Mouse (Mus musculus) bone marrow macrophage, adult 2 months (primary cell): ENCODE data around the gene Lyve1.

Experiments
- CTCF ChIP-seq: IDR thresholded peaks from 2 replicates; pipeline ENCODE4 v1.5.1; 2012; ENCODE audit warnings: low read depth, mild to moderate bottlenecking, low read length, moderate library complexity
- POLR2A ChIP-seq: IDR thresholded peaks from 2 replicates; pipeline ENCODE4 v1.6.1; 2012; ENCODE audit warnings: mild to moderate bottlenecking, low read depth, low read length, borderline replicate concordance

DNA sequence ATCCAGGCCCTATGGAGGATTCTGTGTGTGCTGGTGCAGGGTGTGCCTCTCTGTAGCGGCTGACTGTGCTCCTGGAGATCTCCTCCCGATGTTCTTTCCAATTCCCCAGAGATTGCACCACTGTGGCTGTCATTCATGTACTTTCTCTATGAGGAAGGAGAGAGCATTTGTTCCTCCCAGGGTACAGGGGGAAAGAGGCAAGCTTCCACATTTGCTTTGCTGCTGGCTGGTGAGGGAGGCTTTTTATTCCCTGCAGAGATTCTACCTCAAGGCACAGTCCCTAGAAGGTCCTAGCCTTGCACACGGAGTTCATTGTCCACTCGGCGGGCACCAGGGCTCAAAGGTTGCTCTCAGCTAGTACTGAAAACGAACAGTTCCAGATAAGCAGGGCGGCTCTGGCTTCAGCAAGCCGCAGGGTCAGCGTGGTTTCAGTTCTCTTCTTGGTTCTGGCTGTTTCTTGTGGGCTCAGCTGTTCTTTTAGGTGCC is 28.5 kb upstream of the Lyve1 start:
- TF ChIP-seq POLR2A (no peak), CTCF (no peak)
